Mouse (Mus musculus): ENCODE measurements around the gene Cysltr2.

DNA sequence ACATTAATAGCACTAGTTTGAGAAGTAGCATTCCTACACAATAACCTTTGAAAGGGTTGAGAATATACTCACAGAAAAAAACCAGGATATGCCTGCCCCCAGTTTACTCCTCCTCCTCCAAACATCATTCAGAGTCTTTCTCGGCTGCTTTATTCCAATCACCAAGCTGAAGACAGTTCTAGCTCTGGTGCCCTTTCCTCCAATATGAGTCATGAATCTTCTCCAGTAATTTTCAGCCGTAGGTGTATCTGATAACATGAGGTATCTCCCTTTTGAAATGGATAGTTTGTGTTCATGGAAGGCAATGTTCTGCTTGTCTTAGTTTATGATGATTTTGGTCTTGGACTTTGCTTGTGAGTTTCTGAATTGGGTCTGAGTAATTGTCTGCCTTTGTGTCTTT is 62.9 kb downstream of the Cysltr2 start:
- TF ChIP-seq MAFK (IDR thresholded peaks at IDR 0.05; ENCODE audit: insufficient read depth, low read depth, low read length): no peak
- no peak for TF ChIP-seq CHD2 (IDR thresholded peaks at IDR 0.05; ENCODE audit: low read depth, low read length)
- no peak for TF ChIP-seq ZNF384 (IDR thresholded peaks at IDR 0.05; ENCODE audit: low read depth, low read length)
